Mouse (Mus musculus) thymus, postnatal 10 days (tissue): ENCODE data around the gene Spint3.
A peak's percentile ranks its signal among the peaks of the same experiment; 100 is the strongest.
"Not testable (repeated sequence)": the region's sequence is repeated elsewhere in the genome, so short reads cannot be mapped to it uniquely, and the experiment has no call there.

Source experiments
- DNase-seq, 2 experiments: peaks; one replicate each; pipeline ENCODE4 v3.0.0; 2021; ENCODE audit warnings: low spot score in 2 of 2

Spint3 gene

DNA sequence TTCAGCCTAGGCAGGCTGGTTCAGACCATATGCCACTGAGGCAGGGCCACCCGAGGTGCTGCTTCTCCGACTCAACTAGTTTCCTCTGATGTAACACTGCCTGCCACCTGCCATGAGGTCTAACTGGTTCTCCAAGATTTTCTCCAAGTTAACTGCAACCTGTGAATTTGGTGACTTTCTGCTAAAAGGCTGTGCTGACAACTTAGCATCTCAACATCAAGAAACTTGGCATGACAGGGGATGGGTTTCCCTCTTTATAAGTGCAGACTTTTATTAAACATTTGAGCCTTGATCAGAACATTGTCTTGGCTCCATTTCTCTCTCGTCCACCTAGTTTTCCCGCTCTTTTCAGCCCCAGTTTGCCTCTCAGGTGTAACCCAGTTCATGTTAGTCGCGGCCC is at the start of gene Spint3:
Gene Spint3 (minus strand): TSS at position 101 of the 400 bp plus-strand sequence.
- not testable (repeated sequence) for DNase-seq

DNA sequence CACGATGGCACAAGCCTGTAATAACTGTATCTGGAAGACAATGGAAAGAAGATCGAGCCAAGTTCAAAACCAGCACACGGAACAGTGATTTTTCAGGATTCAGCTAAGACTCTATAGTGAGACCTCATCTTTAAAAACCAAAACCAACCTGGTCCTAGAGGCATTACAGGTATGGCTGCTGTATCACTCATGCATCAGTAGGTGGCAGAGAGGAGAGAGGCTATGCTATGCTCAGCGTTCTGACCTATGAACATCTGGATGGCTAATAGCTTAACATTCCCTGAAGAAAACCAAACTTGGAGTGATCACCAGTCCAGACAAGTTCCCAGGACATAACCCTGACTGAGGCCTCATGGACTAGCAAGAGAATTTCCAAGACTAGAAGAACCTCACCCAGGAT is 48.5 kb upstream of the Spint3 start:
- no peak for DNase-seq

GRCm38 (mm10) chr2:164619050-164619449 is 45.8 kb upstream of the Spint3 start:
- no peak for DNase-seq

- no peak for DNase-seq
Observed at GRCm38 (mm10) chr2:164615386-164615785, 42.1 kb upstream of the Spint3 start.

DNA sequence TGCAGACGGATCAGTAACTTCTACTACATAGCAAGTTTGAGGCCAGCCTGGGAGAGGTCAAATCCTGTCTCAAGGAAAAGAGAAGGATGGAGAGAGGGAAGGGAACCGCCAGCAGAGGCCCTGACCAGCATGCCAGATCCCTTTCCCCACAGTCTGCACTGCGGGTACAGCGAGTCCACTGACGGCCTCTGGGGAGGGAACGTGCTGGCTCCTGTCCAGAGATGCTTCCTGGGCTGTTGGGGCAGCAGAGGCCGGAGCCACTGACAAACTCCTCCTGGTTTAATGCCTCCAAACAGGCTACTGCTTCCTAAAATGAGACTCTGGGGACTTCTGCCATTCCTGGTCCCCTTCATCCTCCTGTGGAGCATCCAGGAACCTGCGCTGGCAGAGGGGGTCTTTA is 40.2 kb upstream of the Spint3 start, which contains the start of the genes Wfdc6b and Wfdc8:
Gene Wfdc6b (plus strand): TSS at position 52 of the 400 bp plus-strand sequence.
Gene Wfdc8 (minus strand): TSS at position 156 of the 400 bp plus-strand sequence.
- not testable (repeated sequence) for DNase-seq

GRCm38 (mm10) chr2:164608781-164609180 is 35.5 kb upstream of the Spint3 start:
- DNase-seq: no peak

GRCm38 (mm10) chr2:164604411-164604810 is 31.2 kb upstream of the Spint3 start:
- no peak for DNase-seq

DNA sequence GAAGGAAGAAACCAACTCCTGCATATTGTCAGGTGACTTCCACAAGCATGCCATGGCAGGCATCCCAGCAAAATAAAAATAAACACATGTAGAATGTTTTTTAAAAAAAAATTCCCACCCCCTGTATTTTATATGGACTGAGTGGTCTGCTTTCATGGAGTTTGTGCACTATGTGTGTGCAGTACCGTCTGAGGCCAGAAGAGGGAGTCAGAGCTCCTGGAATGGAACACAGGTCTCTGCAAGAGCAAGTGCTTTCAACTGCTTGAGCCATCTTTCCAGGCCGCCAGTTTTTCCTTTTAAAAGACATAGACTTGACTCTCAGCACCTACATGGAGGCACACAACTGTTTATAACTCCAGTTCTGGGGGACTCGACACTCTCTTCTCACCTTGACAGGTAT is 30.2 kb upstream of the Spint3 start:
- DNase-seq: no peak

DNA sequence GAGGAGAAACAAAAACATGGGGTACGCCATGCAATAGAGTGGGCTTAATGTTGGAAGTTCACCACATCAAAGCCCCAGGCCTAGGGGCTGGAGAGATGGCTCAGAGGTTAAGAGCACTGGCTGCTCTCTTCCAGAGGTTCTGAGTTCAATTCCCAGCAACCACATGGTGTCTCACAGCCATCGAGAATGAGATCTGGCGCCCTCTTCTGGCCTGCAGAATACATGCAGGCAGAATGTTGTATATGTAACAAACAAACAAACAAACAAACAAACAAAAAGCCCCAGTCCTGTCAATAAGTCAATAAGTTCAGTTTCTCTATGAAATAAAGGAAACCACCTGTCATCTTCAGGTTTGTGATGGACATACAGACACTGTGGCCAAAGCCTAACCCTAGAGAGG is 26.9 kb upstream of the Spint3 start:
- DNase-seq: no peak

DNA sequence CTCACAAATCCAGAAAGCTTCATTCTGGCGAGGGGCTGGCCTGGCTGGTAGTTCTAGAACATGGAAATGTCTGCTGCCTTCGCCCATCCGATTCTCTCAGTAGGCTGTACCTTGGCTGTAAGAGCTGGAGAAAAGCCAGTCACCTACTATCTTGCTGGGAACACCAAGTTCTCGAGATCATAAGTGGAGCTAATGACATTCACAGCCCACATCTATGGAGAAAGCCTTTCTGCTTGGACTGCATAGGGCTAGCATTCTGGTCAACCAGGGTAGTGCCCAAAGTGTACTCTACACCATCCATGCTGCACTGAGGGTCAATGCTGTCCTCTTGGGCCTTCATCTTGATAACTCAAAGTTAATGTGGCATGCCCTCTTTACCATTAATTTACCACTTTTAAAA is 20.2 kb upstream of the Spint3 start, which contains the start of gene Eppin:
Gene Eppin (minus strand): TSS at position 101 of the 400 bp plus-strand sequence.
- DNase-seq: no peak

- DNase-seq: peak in 1 of 2 experiments; percentile 9
Observed at GRCm38 (mm10) chr2:164592014-164592413, 18.8 kb upstream of the Spint3 start.

DNA sequence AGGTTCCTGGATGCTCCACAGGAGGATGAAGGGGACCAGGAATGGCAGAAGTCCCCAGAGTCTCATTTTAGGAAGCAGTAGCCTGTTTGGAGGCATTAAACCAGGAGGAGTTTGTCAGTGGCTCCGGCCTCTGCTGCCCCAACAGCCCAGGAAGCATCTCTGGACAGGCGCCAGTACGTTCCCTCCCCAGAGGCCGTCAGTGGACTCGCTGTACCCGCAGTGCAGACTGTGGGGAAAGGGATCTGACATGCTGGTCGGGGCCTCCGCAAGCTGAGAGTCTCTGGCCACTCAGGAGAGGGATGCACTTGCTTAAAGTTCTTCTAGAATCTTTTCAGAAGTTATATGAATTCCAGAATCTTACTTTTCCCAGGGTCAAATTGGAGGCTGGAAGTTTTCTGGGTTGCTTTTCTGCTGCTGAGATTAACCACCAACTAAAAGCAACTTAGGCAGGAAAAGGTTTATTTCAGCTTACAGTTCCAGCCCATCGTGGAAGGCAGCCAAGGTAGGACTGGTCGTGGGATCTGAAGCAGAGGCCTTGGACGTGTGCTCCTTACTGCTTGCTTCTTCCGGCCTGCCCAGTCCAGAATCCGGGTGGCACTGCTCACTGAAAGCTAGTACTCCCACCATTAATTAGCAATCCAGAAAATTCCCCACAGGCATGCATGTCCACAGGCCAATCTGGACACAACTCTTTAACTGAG is 11.9 kb upstream of the Spint3 start, which contains the start of gene Wfdc6a:
Gene Wfdc6a (minus strand): TSS at position 423 of the 701 bp plus-strand sequence.
- DNase-seq: not testable (repeated sequence)

- DNase-seq: no peak
Observed at GRCm38 (mm10) chr2:164567460-164567859, 5.8 kb downstream of the Spint3 start.

DNA sequence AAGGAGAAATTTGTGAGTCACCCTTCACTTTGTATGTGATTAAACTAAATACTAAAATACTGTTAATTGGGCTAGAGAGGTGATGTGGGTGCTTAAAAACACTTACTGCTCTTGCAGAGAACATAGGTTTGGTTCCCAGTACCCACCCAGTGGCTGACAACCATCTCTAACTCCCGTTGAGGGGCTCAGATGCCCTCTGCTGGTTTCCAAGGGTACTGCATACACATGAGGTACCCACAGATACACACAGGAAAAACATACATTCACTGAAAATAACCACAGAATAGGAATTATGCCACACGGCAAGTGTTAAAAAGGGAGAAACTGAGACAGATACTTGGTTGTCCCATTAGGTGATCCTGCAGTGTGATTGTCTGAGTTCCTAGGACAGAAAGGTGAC is 6.3 kb downstream of the Spint3 start:
- DNase-seq: no peak

GRCm38 (mm10) chr2:164564346-164564745 is 8.9 kb downstream of the Spint3 start:
- DNase-seq: no peak

- no peak for DNase-seq
Observed at GRCm38 (mm10) chr2:164563339-164564038, 9.8 kb downstream of the Spint3 start.

DNA sequence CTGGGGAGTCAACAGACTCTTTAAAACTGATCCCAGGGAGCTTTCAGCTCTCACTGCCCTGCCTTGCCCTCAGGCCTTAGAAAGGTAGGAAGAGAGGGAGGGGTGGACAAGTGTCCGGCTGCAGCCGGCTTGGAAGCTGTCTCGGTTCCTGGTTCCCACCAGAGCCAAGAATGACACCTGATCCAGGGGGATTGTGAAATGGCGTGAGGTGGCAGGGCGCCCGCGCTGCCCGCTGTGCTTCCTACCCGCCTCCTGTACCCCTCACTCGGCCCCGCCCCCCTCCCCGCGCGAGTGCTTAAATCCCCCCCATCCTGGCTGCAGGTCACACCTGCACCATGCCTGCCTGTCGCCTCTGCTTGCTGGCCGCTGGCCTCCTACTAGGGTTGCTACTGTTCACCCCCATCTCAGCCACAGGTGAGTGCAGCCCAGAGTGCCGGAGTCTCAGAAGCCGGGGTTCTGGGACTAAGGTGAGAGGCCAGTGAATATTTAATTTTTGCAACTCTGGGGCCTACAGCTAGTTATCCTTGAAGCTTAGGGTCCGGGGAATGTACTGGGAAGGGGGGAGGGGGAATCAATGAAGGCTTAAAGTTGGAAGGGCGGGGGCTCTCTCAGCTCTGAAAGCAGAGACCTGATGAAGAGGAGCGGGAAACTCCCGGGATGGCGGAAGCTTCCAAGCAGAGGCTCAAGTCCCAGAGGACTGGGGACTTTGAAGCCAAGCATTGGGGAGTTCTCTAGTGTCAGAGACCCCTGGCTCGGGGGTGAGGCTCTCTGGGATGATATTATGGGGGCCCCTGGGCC is 10.7 kb downstream of the Spint3 start, which contains the start of gene Wfdc2:
Gene Wfdc2 (plus strand): TSS at position 23 of the 798 bp plus-strand sequence.
- DNase-seq: no peak

DNA sequence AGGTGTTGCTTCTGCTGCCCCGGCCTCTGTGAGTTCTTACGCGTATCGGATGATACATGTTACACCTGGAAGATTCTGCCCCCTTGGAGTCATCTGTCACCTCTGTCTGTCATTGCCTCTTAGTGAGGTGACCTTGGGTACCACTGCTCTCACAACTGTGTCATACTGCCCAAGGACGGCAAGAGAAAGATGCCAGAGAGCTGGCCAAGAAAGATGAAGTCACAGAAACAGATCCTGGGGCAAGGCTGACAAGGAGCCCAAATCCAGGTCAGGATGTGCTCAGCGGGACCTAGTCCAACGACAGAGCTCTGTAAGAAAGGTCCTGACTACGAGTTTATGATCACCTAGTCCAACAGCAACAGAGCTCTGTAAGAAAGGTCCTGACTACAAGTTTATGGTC is 13.2 kb downstream of the Spint3 start:
- no peak for DNase-seq

GRCm38 (mm10) chr2:164558991-164559645 is 14.1 kb downstream of the Spint3 start:
- DNase-seq: no peak

DNA sequence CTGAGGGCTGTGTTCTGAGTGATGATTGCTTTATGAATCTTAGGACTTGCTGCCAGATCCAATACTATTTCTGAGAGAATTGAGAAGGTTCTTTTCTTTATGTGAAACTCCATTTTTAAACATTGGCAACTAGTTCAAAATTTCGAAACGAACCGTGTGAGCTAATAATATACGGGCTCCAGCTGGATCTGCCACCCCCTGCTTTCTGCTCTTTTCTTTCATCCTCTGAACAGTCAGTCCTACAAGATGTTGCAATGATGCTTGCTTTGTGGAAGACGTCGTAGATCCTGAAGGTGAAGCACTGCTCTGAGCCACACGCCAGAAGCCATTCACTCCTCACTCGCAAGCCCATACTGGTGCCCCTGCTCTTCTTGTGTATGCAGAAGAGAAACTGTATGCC is 14.8 kb downstream of the Spint3 start:
- DNase-seq: no peak

- DNase-seq: no peak
Observed at GRCm38 (mm10) chr2:164551502-164551901, 21.8 kb downstream of the Spint3 start.
